Mouse (Mus musculus): ENCODE measurements at regions not wholly inside any gene's neighbourhood (a gene's known extent, or its start where the extent isn't known, plus 50 kb on each side); places are given as distances from the start of the nearest gene placed in this dataset.
A peak's percentile ranks its signal among the peaks of the same experiment; 100 is the strongest.

DNA sequence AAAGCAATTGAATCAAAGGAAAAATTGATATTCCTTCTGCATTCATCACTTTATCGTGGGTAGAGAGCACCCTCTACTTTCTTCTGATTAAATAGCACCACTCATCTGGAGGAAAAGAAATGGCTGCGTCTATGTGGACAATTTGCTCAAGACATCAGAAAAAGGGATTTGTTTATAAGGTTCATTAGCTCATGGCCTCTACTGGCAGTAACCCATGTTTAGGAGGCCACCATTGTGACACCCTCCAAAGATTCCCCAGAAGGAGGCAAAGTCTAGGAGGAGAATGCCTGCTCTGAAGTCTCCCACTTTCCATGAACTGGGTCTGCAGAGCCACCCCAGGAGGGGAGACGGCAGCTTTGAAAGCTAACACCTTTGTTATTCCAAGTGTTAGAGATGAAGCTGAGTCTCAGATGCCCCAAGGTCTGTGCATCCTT is 147.2 kb upstream of the Plscr5 start:
- peak; percentile 54 for DNase-seq

DNA sequence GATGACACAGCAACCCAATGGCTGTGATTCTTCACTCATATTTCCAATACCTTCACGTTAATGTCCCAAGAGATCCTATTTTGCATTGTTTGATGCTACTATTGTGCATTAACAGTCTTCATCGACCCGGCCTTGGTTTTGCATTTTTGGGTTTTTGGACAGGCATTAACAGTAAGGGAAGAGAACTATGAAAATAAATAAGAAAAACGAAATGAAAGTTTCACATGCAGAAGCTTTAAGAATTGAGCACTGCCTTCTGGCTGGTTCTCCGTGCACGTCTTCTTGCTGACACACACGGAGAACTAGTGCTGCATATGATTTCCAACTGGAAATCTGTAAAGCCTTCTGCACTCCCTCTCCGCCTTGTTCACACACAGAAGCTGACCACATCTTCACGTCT is 148.6 kb upstream of the Plscr5 start:
- no peak for DNase-seq

DNA sequence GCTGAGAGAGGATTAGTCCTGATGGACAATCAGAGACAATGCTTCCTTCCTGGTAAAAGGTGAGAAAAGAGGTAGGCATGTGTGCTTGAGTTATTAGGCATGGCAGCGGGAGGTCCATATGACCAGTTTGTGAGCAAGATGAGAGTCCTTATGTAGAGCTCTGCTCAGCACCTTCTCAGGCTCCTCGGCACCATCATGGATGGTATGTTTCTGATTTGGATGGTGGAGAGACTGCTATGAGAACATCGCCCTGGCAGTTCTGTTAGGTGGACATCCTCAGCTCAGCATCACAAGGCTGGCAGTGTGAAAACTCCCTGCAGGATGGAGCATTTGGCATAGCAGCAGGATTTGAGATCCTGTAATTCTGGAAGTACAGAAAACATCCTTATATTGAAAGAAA is 176.2 kb upstream of the Plscr5 start:
- no peak for DNase-seq

DNA sequence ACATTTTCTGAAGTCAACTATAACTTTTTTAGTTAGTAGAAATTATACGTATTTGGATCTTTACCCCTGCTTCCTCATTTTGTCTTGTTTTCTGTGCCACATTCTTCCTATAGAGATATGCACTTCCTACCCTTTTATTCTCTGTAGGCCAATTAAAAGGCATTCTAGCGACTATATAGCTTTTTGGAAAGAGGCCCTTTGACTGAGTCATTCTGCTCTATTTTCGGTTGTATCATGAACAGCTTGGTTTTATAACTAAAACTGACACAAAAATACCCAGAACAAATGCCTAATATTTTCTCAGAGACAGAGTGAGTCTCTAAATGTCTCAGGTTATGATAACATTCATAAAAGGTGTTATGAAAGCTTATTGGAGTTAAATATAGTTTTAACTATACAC is 176.8 kb upstream of the Plscr5 start:
- no peak for DNase-seq

DNA sequence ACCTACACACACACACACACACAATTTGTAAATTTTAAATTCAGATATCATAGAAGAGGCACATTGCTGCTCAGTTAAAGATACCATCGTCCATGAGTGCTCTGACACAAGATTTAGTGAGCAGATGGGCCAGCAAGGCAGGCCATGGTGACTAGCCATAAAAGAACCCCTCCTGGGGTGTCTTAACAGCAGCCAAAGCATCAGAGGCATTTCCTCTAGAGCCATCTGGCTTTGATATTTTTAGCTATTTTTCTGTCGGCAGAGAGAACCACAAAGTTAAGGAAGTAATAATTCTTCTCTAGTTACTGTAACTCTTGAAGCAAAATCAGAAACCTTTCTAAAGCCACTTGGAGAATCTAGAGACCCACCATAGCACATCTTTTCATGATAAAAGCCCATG is 204.5 kb upstream of the Plscr5 start:
- DNase-seq = peak; percentile 47

DNA sequence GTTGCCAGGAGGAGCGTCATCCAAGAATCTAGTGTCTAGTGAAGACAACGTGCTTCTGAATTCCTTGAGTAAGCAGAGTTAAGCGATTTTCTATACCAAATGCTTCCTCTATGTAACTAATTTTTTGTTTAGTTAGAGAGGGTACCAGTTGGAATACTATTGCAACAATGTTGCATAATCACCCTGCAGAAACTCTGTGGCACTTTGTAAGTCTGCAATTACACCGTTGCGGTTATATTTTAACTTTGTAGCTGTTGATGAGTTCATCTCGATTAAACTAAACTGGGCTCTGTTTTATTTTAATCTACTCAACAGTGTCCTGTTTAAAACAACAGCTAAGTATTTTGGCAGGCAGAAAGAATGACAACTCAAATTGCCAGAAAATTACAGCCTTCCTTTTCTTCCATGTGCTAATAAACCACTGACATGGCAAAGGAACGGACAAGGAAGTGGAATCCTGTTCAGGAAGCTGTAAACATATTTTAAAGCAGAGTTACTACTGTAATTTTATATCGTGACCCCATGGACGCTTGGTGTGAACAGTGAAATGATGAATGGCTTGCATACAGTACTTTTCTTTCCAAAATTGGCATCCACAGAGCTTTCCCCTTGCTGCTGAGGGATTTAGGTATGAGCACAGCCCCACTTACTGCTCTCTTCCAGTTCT is 210.6 kb upstream of the Plscr5 start:
- DNase-seq = no peak

DNA sequence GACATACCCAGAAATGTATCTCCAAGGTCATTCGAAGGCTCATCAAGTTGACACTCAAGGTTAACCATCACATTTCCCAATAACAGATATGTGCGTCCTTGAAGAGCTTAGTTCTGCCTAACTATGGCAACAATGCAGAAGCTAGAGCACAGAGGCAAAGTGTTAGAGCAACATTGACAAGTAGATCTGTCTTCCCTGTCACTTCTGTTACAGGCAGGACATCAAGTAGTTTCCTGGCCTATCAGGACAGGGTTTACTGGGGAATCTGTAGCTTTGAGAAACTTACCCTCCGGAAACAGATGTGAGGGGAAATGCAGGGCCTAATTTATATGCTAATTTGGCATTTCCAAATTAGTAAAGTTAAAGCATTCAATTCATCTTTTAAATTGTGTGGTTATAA is 211.2 kb upstream of the Plscr5 start:
- no peak for DNase-seq

DNA sequence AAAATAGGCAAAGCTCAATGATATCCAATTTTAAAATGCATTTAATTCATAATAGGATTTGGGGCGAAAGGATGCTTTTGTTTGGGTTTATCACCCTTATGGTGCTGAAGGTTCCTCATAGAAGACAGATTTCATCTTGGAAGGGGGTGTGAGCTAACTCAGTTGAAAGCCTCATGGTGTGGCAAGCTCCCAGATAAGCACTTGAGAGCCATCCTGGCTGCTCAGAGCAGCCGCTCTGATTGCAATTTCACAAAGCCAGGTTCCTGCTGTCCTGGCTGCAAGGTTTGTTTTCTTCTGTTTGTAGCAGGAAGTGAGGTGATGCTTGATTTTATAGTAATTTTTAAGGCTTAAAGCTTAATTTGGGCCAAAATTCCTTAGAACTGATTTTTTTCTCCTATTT is 228.7 kb upstream of the Plscr5 start:
- DNase-seq = no peak

DNA sequence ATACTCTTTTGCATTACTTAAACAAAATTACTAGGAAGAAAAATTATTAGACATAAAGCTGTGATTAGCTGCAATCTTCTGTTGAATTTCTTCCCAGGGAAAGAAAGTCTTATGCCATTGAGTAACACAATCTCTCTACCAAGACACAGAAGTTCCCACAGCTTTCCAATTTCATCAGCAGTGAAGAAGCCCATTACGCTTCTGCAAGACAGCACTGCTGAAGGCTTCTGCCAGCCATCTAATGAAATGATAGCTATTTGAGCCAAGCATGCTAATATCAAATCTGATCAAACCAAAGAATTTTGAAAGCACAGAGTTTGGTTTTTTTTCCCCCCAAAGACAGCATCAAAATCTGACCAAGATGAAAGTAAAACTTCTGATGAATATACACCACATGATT is 230.0 kb upstream of the Plscr5 start:
- DNase-seq = no peak

DNA sequence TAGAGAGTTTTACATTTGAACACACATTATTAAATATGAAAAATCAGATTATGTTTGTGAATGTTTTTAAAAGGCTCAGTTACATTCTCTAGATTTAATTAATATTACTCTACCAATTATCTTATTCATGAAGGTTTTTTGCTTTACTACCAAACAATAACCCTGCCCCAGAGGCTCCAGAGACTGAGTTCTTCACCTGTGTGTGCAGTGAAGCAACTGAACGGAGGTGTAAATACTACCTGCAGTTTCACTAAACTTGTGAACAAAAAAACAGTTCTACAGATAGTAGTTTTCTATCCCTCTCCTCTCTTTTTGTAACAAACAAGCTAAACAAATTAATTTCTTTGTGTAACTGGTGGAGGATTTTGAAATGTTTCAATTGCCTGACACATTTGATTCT is 231.1 kb upstream of the Plscr5 start:
- no peak for DNase-seq

DNA sequence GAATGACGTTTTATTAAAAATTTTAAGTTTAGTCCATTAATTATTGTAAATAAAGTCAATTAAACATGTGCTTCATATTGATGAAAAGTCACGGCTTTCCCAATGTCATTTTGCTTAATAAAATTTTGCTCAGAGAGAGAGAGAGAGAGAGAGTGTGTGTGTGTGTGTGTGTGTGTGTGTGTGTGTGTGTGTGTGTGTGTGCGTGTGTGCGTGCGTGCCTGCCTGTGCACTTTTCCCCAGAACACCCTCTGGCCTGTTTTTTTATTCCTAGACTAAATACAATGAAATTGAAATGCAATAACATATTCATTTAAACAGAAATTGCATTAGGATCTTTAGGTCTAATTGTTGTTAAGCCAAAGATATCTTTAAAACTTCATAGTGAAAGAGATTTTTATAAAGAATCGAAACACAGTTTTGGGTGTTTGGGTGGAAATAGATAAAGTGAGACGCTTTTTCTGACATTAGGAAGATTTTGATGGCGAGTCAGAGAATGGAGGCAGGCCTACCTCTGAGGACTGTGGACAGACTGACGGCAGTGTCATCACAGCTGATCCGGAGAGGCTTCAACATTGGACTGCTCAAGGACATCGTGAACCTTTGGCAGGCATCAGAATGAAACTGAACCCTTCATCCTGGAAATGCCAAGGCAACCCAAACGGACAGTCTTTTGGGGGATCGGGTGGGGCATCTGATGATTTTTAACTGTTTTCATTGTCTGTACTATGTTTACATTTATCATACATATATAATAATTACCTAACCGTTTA is 232.0 kb upstream of the Plscr5 start:
- no peak for DNase-seq

DNA sequence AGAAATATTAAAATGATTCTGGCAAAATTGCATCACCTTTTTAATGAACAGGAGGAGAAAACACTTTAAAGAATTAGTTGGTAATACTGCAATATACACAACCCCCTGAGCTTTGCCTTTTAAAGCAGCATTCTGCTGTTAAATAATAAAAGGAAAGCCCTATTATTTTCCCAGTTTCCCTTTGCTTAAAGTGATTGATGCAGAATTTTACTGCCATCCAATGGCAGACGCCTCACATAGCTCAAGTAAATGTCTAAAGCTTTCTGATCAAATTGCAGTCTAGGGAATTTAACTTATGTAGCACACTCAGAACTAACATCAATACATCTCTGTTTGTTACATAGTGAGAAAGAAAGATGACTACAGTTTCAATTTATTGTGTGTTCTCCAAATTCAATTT is 233.1 kb upstream of the Plscr5 start:
- peak; percentile 38 for DNase-seq

DNA sequence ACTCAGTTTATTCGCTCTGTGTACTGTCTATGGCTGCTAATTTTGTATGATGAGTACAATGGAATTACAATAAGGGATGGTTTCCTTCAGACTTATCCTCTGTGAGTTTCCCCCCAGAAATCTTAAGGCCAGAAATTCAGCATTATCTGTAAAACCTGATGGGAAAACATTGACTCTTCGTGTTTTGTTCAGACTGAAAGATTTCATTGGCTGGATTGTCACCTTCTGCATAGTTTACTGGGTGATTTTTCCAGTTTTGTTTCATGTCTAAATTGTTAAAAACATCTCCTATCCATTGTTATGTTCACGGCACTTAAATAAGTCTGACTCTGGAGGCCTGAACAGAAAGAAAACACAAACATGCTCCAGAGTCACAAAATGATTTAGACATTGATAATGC is 233.7 kb upstream of the Plscr5 start:
- DNase-seq = no peak

DNA sequence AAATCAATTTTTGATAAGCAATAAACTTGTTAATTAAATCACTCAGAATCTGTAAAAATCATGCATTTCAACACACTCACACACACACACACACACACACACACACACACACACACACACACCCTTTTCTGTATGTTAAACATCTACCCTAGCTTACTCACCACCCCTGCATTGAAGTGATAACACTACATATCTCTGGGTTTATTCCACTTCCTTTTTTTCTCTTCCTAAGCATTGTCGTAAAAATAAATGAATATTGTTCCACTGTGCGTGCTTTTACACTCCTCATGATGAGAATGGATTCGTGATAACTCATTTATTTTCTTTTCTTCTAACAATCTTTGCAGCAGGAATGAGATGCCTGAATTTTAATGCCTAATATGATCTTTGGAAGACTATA is 234.3 kb upstream of the Plscr5 start:
- no peak for DNase-seq

DNA sequence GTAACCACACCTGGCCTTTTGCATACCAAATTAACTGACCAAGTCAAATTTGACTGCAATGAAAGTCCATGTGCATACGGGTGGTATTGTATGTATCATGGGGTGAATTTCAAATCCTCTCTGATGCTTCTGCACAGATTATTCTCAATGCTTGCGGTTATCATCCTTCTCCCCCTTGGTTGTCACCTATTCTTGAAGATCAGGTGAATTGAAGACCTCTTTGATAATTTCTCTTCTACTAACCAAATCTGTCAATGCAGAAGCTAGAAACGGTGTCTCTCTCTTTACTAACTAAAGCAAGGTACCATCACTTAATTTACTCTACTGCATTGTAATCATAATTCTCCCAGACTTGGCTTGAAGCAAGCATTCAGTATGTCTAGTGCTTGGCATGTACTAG is 235.7 kb upstream of the Plscr5 start:
- no peak for DNase-seq

DNA sequence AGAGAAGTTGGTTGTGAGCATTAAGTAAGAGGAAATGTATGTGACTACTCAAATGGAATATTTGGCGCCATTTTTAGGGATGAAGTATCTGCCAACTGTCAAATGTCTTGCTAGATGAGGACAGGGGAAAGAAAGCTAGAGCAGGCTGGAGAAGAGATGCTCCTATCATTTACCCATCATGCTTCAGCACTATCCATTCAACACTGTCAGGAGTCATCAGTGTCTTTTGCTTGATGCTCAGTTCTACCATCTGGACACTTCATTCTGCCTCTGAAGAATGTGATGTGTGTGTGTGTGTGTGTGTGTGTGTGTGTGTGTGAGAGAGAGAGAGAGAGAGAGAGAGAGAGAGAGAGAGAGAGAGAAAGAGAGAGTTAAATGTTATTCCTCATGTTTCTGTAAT is 244.0 kb upstream of the Plscr5 start:
- DNase-seq = no peak

DNA sequence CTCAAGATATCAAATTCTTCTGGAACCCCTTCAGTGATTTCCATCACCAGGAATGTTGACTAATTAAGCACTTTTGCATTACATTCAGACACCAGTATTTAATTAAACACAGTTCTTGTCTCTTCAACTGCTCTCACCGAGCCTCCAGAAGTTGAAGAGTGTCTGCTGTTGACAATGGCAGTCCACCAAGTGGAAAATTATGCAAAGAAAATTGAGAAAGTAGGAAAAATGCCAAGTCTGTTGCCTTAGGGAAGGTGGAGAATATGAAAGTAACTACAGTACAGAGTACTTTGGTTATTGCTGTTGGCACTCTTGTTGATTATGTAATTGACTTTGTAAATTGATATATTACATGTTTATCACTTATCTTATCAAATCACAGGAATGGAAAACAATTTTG is 250.7 kb upstream of the Plscr5 start:
- DNase-seq = no peak

DNA sequence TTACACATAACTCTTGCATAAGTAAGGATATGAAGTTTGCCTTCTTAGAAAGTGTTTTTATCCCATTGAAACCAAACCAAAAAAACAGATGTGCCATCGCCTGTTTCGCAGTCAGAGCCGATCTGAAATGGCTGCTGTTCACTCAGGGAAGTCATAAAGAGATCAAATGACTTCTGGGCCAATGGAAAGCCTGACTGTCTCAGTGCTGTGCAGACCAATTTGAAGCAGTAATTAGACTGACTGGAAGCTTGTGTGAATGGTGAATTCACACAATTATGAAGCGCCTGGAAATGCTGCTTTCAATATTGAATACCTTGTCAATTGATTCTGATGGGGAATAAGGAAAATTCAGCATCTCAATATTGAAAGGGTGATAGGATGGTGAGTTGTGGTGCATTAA is 254.0 kb upstream of the Plscr5 start:
- DNase-seq = peak; percentile 19

DNA sequence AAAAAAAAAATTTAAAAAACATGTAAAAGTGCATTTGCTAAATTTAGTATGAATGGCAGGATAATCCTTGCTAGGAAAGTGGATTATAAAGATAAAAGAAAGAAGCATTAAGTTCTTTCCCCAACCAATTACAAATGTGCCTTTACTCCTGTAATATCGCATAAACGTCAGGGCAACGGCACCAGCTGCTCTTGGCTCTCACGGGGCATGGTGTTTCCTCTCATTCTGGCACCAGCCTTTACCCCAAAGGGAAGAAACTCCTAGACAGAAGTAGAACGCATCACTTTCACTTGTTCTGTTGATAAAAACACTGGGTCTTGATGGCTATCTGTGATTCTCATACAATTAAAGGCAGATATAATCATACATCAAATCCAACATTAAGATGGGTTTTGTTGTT is 288.7 kb upstream of the Plscr5 start:
- DNase-seq = no peak

DNA sequence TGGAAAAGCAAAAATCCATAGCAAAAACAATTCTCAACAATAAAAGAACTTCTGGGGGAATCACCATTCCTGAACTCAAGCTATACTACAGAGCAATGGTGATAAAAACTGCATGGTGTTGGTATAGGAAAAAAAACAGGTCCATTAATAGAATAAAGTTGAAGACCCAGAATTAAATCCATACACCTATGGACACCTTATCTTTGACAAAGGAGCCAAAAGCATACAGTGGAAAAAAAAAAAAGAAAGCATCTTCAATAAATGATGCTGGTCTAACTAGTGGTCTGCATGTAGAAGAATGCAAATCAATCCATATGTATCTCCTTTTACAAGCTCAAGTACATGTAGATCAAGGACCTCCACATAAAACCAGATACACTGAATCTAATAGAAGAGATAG is 291.8 kb upstream of the Plscr5 start:
- no peak for DNase-seq

DNA sequence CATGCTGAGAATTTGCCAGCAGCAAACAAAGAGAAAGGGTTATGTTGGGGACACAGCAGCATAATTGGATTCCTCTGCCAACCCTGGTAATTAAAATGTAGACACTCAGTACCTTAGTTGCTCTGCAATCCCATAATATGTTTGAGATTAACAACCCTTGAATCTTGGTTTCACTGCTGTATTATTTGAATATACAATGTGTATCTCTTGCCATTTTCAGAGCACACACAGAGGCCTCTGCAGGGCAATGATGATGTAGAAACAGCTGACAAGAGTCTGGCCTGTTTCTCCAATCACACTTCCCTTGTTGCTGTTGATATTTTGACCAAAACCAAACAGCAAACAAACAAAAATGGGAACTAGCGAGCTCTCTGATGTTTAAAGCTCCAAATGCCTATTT is 315.9 kb upstream of the Plscr5 start:
- DNase-seq = no peak

DNA sequence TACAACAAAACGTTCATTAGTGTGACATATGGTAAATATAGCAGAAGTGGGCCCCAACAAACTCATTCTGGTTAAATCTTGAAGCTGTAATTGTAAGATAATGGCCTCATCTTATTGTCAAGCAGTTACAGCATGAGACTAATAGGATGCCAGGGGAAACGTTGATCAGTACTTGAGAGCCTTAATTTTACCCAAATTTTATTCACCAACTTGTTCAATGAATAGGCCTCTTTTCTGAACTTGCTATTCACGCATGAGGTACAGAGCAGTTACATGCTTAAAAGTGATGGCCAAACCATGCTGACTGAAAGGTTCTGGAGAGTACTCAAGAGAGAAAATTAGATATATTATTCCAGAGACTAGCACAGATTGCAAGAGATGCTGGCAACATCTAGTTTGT is 361.2 kb upstream of the Plscr5 start:
- DNase-seq = no peak

DNA sequence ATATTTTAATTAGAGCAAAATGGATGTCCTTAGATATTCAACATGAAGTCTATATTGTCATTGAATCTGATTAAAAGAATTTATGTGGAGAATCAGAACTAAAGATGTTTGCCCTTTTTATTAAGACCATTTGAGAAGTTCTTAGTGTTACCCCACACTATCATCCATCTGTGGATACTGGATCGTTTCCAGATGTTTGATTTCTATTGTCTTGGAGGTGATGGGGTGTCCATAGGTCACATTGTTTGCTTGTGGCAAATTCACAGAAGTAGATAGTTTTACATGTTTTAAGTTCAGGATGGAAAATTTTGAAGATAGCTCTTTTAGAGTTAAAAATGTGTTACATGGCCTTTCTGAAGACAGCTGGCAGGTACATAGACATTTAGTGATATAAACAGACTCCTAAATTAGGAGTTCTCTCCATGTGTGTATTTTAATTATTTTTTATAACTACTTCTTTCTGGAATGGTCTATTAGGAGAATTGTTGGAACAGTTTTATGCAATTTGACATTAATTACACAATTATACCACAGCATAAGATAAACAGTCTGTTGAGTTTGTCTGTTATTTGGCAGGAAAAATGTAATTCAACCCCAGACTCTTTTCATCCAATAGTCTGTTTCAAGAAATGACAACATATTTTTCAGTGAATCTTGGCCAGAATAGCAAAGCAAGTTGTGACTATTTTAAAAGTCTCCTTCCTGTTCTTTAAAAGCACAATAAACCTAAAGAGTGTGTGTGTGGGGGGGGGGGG is 368.8 kb upstream of the Plscr5 start:
- no peak for DNase-seq

All from embryo, embryonic 11 days (tissue).